Mouse (Mus musculus) cerebellum, adult 18-20 months (tissue): ENCODE results near the gene Mrln.
"Not testable (repeated sequence)": the region's sequence is repeated elsewhere in the genome, so short reads cannot be mapped to it uniquely, and the experiment has no call there.

Experiments used
- DNase-seq, 2 experiments: peaks; one replicate each; pipeline ENCODE4 v3.0.0; 2021

Mrln gene

GRCm38 (mm10) chr10:70196666-70197065 lies 7.8 kb upstream of the Mrln start:
- no peak for DNase-seq

- no peak for DNase-seq
Measured at GRCm38 (mm10) chr10:70197601-70198000, 6.9 kb upstream of the Mrln start.

DNA sequence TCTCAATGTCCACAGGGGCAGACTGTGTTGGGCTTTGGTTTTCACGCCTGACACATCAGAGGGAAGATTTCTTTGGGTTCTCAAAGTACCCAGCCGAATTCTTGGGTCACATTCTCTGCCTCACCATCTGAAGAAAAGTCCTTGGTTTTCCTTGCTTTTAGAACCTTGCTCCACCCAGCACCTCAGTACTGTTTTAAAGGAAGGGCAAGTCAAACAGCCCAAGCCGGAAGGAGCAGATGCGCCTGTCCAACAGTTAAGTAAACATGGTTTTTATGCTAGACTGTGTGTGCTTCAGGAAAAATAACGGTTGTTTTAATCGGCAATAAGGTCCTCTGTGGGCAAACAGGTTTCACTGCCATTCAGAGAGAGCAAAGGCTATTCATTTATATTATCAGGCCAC lies 6.5 kb upstream of the Mrln start:
- DNase-seq: no peak

DNA sequence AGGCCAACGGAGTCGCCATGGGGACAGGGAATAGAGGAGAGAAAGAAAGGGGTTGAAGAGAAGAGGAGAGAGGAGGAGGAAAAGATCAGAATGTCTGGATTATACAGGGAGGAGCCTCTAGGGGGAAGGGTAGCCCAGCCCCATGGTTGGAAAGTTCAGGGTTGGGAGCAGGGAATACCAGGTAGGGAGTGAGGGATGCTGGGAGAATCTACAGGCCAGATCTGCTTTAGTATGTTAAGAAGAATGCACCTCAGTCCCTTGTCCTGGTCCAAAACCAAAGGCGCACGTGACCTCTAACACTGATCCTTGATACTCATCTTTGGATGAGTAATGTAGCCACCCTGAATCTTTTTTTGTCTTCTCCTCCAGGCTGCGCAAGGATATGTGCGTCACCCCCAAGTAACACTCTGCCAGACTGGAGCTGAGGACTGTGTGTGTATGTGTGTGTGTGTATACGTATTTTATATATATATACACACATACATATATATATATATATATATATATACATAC lies 5.5 kb upstream of the Mrln start:
- DNase-seq: no peak

- no peak for DNase-seq
Measured at GRCm38 (mm10) chr10:70199466-70200210, 4.8 kb upstream of the Mrln start.

DNA sequence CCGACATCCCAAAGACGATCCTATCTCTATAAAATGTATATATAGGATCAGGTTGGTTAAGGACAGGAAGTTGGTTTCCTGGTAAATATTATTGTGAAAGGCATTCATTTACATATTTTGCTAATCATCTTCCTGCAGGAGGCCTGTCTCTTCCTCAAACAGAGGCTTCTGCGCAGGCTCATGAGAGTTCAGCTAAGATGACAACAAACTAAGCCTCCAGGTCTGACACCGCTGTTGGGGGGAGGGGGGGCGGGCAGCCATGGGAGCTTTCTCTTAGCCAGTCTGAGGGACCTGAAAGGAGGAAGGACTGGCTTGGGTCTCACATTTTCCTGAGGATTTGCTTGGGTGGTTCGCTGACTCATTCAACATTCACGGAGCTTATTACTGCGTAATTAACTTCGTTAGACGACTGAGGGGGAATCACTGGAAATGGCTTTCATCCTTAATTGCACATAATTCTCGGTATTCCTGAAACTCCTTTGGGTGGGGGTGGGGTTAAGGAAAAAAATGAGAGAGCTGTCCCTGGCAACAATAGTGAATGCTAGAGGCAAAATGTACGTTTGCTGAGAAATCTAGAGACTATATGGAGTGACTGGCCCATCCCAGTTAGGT lies 3.5 kb upstream of the Mrln start:
- DNase-seq: no peak

- no peak for DNase-seq
Measured at GRCm38 (mm10) chr10:70211281-70211680, 6.8 kb downstream of the Mrln start.

DNA sequence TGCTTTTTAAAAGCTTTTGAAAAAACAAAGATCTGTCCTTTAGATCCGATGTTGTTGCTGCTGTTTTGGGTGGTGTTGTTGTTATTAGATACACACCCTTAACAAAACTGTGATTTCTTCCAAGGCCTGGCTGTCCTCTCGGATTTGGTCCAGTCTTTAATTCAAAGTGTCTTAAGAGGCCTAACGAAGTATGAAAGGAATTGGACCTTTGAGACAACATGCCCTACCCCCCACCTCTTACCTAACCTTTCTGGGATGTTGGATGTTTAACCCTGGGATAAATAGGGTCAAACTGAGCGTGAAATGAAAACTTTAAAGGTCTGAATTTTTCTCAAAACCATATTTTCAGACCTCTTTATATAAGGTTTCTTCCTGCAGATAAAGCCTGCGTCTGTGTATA lies 16.5 kb downstream of the Mrln start:
- DNase-seq: no peak

DNA sequence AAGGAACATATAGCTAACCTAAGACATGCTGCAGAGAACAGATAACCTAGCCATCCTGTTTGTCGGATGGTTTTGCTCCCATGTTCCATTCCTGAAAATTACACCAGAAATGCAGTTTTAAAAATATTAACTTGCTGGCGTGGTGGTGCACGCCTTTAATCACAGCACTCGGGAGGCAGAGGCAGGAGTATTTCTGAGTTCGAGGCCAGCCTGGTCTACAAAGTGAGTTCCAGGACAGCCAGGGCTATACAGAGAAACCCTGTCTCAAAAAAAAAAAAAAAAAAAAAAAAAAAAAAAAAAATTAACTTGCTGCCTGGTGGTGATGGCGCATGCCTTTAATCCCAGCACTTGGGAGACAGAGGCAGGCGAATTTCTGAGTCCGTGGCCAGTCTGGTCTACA lies 17.8 kb downstream of the Mrln start:
- not testable (repeated sequence) for DNase-seq

- no peak for DNase-seq
Measured at GRCm38 (mm10) chr10:70224571-70224970, 20.1 kb downstream of the Mrln start.

- no peak for DNase-seq
Measured at GRCm38 (mm10) chr10:70225760-70226159, 21.3 kb downstream of the Mrln start.

DNA sequence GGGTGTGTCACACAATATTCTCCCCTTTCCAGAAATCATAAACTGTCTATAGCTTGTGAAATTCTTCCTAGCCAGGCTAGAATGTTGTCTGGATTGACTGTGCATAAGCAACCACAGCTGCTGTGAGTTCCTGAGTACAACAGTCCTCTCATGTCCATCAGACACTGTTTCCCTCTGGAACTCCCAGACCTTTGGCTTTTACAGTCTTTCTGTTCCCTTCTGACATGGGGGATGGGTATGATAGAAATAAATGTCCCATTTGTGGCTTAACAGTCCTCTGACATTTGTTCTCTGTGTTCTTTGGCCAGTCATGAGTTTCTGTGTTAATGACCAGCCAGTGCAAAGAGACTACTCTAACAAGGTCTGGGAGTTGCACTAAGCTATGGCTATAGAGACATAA lies 22.1 kb downstream of the Mrln start:
- DNase-seq: no peak

- no peak for DNase-seq
Measured at GRCm38 (mm10) chr10:70230352-70230751, 25.9 kb downstream of the Mrln start.

GRCm38 (mm10) chr10:70237936-70238335 lies 33.5 kb downstream of the Mrln start:
- DNase-seq: no peak

DNA sequence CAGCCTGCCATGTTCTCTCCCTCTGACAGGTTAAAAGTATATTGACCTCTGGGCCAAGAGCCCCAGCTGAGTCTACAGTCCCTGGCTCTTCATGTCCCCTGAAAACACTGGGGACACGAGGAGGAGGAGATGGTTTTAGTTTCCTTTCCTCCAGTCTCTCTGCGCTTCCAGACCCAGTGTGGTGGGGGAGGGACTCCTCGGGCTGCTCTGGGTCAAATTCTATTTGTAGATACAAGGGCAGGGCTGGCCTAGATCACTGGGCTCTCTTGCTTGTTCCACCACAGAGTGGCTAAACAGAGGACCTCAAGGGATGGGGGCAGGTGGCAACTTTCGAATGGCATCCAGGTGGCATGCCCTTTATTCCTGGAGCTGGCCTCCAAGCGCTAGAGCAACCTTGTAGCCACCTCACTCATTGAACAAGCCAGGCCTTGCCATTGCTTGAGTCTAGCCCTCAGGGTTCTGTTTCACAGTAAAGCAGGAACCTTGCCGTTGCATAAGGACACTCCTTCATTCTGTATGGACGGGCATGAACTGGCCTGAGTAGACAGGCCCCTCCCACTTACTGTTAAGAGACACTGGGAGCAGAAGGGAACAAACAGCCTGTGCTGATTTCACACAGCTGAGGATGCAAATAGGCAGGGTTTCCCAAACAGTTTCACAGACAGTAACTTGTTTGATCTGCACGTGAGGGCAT lies 38.4 kb downstream of the Mrln start:
- DNase-seq: no peak

DNA sequence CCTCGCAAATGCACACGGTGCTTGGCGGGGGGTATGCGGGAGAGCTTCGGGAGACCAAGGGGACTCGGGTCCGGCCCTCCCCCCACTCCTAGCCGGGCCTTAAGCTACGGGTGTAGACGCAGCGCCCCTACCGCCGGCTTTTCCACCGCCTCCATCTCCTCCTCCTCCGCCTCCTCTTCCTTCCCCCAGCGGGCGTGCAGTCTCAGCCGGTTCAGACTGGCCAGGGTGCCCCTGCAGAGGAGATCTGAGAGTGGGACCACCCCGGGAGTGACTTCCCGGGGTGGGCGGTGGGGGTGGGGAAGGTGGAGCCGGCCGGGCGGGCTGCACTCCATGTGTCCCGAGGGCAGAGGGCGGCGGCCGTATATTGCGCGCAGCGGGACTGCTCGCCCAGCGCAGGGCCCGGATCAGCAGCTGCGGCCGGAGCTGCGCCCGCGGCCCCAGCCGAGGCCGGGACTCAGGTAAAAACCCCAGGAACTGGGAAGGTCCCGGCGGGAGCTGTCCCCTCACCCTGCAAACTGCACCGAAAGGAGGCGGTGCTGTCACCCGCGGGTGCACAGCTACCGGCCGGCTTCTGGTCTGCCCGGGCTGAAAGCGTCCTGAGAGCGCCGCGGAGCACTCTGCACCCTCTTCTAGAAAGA lies 40.6 kb downstream of the Mrln start, which contains the start of gene Slc16a9:
Slc16a9 (plus strand) TSS at position 180 of the 638 bp plus-strand sequence.
- peak; percentile 69 to 74 for DNase-seq

GRCm38 (mm10) chr10:70245559-70245945 lies 41.1 kb downstream of the Mrln start:
- peak; percentile 20 to 37 for DNase-seq

GRCm38 (mm10) chr10:70246076-70246475 lies 41.6 kb downstream of the Mrln start:
- DNase-seq: no peak

GRCm38 (mm10) chr10:70250354-70250753 lies 45.9 kb downstream of the Mrln start:
- no peak for DNase-seq

- no peak for DNase-seq
Measured at GRCm38 (mm10) chr10:70250766-70251165, 46.3 kb downstream of the Mrln start.

DNA sequence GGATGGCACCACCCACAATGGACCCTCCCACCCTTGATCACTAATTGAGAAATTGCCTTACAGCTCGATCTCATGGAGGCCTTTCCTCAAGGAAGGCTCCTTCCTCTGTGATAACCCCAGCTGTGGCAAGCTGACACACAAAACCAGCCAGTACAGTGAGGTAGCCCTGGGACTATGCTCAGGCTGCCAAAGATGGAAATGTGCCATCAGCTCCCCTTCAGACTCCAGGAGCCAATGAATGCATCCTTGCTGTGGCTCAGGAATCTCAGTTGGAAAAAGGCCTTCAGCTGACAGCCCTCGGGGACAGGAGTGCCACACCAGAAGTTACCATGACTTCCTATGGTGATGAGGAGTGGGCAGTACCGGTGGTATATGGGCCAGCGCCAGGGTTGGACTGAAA lies 50.2 kb downstream of the Mrln start:
- peak in 1 of 2 experiments; percentile 4 for DNase-seq

DNA sequence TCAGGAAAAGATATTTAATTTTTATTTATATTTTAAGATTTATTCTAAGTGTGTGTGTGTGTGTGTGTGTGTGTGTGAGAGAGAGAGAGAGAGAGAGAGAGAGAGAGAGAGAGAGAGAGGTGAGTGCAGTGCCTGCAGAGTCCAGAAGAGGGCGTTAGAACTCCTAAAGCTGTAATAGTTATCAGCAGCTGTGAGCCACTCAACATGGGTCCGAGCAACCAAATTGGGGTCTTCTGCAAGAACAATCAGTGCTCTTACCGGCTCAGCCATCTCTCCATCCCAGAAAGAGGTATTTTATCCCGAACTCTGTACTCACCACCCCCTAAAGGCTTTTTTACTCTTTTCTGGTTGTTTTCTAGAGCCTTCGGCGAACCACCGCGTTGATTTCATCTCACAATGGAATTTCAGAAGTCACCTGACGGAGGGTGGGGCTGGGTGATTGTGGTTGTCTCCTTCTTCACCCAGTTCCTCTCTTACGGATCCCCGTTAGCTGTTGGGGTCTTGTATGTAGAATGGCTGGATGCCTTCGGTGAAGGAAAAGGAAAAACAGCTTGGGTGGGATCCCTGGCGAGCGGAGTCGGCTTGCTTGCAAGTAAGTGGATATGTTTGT lies 51.2 kb downstream of the Mrln start:
- no peak for DNase-seq

- DNase-seq: no peak
Measured at GRCm38 (mm10) chr10:70257029-70257428, 52.6 kb downstream of the Mrln start.
